Mouse (Mus musculus): ENCODE data around the gene Gm3233. TPM values are rescaled to one million over a fixed set of nuclear protein-coding genes. Genes with fewer than 3 reads are reported as not detected.
"Not testable (repeated sequence)": the region's sequence is repeated elsewhere in the genome, so short reads cannot be mapped to it uniquely, and the experiment has no call there.

Gm3233 gene
- polyA plus RNA-seq, 2 experiments = not detected

- WGBS (ENCODE audit: insufficient replicate concordance) = 57% methylated on average over 8 of the region's 8 CpGs
- H3K27ac ChIP-seq = no peak overlapping the region
- ATAC-seq (ENCODE audit: insufficient read depth) (no peak), DNase-seq (ENCODE audit: low read depth in 3 of 3, low spot score in 3 of 3) (no peak)
- TF ChIP-seq EP300 (IDR thresholded peaks at IDR 0.05; ENCODE audit: low read depth) = no peak
- peak; percentile 48 for TF ChIP-seq CTCF (IDR thresholded peaks at IDR 0.05; ENCODE audit: low read depth)
- no peaks in the 10 kb centered on the region for H3K4me1 ChIP-seq (replicated peaks; ENCODE audit: control insufficient read depth in 2 of 2, insufficient read depth in 2 of 2, low read length in 1 of 2)
- H3K9ac ChIP-seq (replicated peaks) = no peak overlapping the region
- no peaks in the 10 kb centered on the region for H3K9me3 ChIP-seq (ENCODE audit: control insufficient read depth, low read length)
- no peak overlapping the region for H3K4me2 ChIP-seq (ENCODE audit: low read depth)
- H3K27me3 ChIP-seq (ENCODE audit: control insufficient read depth, insufficient read depth, low read length) = no peaks in the 10 kb centered on the region
- no peaks in the 10 kb centered on the region for H3K36me3 ChIP-seq (replicated peaks; ENCODE audit: control insufficient read depth, insufficient read depth, low read depth)
- H3K4me3 ChIP-seq (ENCODE audit: insufficient read depth in 1 of 2, low read depth in 2 of 2, low read length in 2 of 2) = no peak overlapping the region
Measured at GRCm38 (mm10) chr10:77724855-77725254, 34.6 kb downstream of the Gm3233 start.

DNA sequence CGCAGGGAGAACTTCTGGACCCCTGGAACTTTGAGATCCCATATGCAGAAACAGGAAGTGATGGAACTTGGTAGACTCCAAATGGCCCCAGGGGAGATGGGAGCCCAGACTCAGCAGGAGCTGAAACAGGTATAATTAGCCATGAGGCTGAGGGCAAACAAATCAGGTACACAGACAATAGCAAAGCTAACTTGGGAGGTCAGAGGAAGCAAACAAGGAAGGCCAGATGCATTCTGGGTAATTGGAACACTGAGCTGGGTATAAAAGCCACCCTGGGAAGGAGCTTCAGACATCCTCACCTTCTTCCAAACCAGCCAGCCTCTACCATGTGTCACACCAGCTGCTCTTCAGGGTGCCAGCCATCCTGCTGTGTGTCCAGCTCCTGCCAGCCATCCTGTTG, 39.2 kb downstream of the Gm3233 start, which contains the start of gene Krtap12-1:
Gene Krtap12-1, plus strand, starts transcription at position 301 of the 400 bp plus-strand sequence.
- H3K4me1 ChIP-seq (replicated peaks; ENCODE audit: control insufficient read depth in 2 of 2, insufficient read depth in 2 of 2, low read length in 1 of 2); ATAC-seq (ENCODE audit: insufficient read depth); H3K27ac ChIP-seq; H3K9me3 ChIP-seq (ENCODE audit: control insufficient read depth, low read length); H3K4me3 ChIP-seq (ENCODE audit: insufficient read depth in 1 of 2, low read depth in 2 of 2, low read length in 2 of 2); H3K36me3 ChIP-seq (replicated peaks; ENCODE audit: control insufficient read depth, insufficient read depth, low read depth); H3K4me2 ChIP-seq (ENCODE audit: low read depth); DNase-seq (ENCODE audit: low read depth in 3 of 3, low spot score in 3 of 3); H3K9ac ChIP-seq (replicated peaks); H3K27me3 ChIP-seq (ENCODE audit: control insufficient read depth, insufficient read depth, low read length): not testable (repeated sequence)
- WGBS (ENCODE audit: insufficient replicate concordance) = 54% methylated on average over 1 of the region's 1 CpGs

DNA sequence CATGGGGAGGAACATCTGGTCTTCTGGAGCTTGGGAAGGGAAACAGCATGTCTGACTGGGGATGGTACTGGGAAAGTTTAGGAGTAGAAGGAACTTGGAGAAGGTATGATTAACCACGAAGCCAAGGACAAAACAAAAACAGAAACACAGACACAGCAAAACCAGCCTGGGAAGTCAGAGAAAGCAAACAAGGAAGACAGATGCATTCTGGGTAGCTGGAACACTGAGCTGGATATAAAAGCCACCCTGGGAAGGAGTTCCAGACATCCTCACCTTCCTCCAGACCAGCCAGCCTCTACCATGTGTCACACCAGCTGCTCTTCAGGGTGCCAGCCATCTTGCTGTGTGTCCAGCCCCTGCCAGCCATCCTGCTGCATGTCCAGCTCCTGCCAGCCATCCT, 44.0 kb downstream of the Gm3233 start, which contains the start of gene Gm10142:
Gene Gm10142, plus strand, starts transcription at position 301 of the 400 bp plus-strand sequence.
- DNase-seq (ENCODE audit: low read depth in 3 of 3, low spot score in 3 of 3) = no peak
- whole genome bisulfite sequencing (ENCODE audit: insufficient replicate concordance) = 48% methylated on average over 1 of the region's 1 CpGs
- H3K9me3 ChIP-seq (ENCODE audit: control insufficient read depth, low read length) = no peaks in the 10 kb centered on the region

DNA sequence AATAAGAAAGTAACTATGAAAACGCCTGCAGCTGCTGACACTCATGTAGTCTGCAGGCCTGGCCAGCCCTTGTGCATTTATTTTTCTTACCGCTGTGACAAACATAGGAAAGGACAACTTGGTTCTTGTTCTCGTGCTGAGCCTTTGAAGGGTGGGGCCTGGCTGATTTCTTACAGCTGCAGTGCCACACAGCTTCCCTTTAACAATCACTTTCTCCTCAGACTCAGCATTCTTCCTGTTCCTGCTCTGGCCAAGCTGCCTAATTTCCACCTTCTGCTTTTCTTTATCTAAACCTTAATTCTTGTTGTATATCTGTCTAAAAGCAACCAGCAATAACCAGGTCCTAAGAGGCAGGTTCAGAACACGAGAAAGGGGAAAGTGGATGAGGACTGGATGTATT, 45.7 kb downstream of the Gm3233 start:
- Histone ChIP-seq H3K36me3 (replicated peaks; ENCODE audit: control insufficient read depth, insufficient read depth, low read depth) (no peaks in the 10 kb centered on the region), H3K4me2 (ENCODE audit: low read depth) (no peak overlapping the region), H3K4me1 (replicated peaks; ENCODE audit: control insufficient read depth in 2 of 2, insufficient read depth in 2 of 2, low read length in 1 of 2) (no peaks in the 10 kb centered on the region), H3K27me3 (ENCODE audit: control insufficient read depth, insufficient read depth, low read length) (no peaks in the 10 kb centered on the region), H3K9me3 (ENCODE audit: control insufficient read depth, low read length) (no peaks in the 10 kb centered on the region), H3K9ac (replicated peaks) (no peak overlapping the region), H3K4me3 (ENCODE audit: insufficient read depth in 1 of 2, low read depth in 2 of 2, low read length in 2 of 2) (no peak overlapping the region), H3K27ac (no peak overlapping the region)
- WGBS (ENCODE audit: insufficient replicate concordance) = 29% methylated on average over 4 of the region's 4 CpGs
- ATAC-seq (ENCODE audit: insufficient read depth) = no peak
- TF ChIP-seq EP300 (IDR thresholded peaks at IDR 0.05; ENCODE audit: low read depth) = no peak
- TF ChIP-seq CTCF (IDR thresholded peaks at IDR 0.05; ENCODE audit: low read depth) = no peak
- DNase-seq (ENCODE audit: low read depth in 3 of 3, low spot score in 3 of 3) = no peak

More for the DNA sequence above, 44.0 kb downstream of the Gm3233 start, which contains the start of gene Gm10142:
- no peaks in the 10 kb centered on the region for H3K27me3 ChIP-seq (ENCODE audit: control insufficient read depth, insufficient read depth, low read length)
- no peaks in the 10 kb centered on the region for H3K4me1 ChIP-seq (replicated peaks; ENCODE audit: control insufficient read depth in 2 of 2, insufficient read depth in 2 of 2, low read length in 1 of 2)
- no peak for ATAC-seq (ENCODE audit: insufficient read depth)
- H3K9ac ChIP-seq (replicated peaks) = no peak within 1 kb of the TSS
- H3K4me2 ChIP-seq (ENCODE audit: low read depth) = no peak within 1 kb of the TSS
- H3K36me3 ChIP-seq (replicated peaks; ENCODE audit: control insufficient read depth, insufficient read depth, low read depth) = no peaks in the 10 kb centered on the region
- no peak within 1 kb of the TSS for H3K27ac ChIP-seq
- TF ChIP-seq CTCF (IDR thresholded peaks at IDR 0.05; ENCODE audit: low read depth) (no peak), EP300 (IDR thresholded peaks at IDR 0.05; ENCODE audit: low read depth) (no peak)
- H3K4me3 ChIP-seq (ENCODE audit: insufficient read depth in 1 of 2, low read depth in 2 of 2, low read length in 2 of 2) = no peak within 1 kb of the TSS

DNA sequence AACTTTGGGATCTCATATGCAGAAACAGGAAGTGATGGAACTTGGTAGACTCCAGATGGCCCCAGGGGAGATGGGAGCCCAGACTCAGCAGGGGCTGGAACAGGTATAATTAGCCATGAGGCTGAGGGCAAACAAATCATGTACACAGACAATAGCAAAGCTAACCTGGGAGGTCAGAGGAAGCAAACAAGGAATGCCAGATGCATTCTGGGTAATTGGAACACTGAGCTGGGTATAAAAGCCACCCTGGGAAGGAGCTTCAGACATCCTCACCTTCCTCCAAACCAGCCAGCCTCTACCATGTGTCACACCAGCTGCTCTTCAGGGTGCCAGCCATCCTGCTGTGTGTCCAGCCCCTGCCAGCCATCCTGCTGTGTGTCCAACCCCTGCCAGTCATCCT, 48.3 kb downstream of the Gm3233 start, which contains the start of gene Gm10024:
Gene Gm10024, plus strand, starts transcription at position 301 of the 400 bp plus-strand sequence.
- not testable (repeated sequence) for H3K27ac ChIP-seq; H3K9ac ChIP-seq (replicated peaks); H3K36me3 ChIP-seq (replicated peaks; ENCODE audit: control insufficient read depth, insufficient read depth, low read depth); H3K4me2 ChIP-seq (ENCODE audit: low read depth); DNase-seq (ENCODE audit: low read depth in 3 of 3, low spot score in 3 of 3); H3K27me3 ChIP-seq (ENCODE audit: control insufficient read depth, insufficient read depth, low read length); ATAC-seq (ENCODE audit: insufficient read depth); H3K4me3 ChIP-seq (ENCODE audit: insufficient read depth in 1 of 2, low read depth in 2 of 2, low read length in 2 of 2); H3K9me3 ChIP-seq (ENCODE audit: control insufficient read depth, low read length); H3K4me1 ChIP-seq (replicated peaks; ENCODE audit: control insufficient read depth in 2 of 2, insufficient read depth in 2 of 2, low read length in 1 of 2)

Data from liver, embryonic 14.5 days (tissue).